Mouse (Mus musculus): Measurements from ENCODE around the gene Zfp472. TPM values are rescaled to one million over a fixed set of nuclear protein-coding genes. Genes with fewer than 3 reads are reported as not detected.

The Zfp472 gene
- polyA plus RNA-seq (2017; shearing (Covaris generic)) = 10 to 100 TPM; 24.7 to 27.8 TPM

DNA sequence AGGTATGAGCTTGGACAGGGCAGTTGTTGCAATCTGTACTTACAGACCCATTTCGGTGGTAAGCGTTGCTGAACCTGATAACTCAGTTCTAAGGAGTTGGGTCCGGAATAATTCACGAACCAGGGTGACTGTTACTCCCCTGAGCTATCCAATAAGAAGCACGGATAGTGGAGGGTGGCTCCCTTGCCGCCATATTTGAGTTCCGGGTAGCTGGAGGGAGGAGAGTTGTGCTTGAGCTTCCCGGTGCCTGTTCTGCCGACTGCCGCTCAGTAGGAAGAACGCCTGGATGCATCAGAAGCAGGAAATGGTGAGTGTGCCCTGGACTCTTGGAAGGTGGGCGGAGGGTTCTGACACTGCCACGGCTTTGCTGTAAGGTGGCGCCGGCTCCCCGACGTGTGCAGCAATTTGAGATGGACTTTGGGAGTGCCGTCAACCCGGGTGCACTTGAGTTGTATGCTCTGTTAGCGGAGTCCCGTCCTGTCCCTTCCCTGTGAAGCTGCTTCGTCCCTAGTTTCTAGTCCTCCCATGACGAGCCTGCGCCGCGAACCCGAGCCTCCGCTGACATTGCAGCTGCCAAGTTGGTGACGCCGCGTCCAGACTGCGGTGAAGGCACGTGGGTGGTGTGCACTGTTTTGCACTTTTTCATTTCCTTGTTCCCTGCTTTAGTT is at the start of gene Zfp472:
Gene Zfp472 (plus strand): TSS at position 192 of the 668 bp plus-strand sequence.
- peak; percentile 93 for ATAC-seq

DNA sequence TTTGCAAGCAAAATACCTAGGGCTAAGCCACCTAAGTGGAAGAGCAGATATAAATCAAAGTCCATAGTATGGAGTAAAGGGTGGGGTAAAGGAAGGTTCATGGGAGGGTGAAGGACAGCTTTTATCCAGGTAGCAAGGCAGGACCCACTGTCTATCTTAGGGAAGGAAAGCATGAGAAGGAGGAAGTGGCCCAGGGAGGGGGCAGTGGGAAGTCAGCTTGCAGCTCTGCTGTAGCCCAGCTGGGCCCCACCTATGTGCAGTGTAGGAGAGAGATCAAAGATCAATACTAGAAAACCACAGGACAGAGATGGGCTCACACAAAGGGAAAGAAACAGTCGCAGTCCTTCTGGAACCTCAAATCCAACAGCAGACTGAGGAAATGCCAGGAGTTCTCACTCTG is 49.5 kb upstream of the Zfp472 start:
- no peak for ATAC-seq

DNA sequence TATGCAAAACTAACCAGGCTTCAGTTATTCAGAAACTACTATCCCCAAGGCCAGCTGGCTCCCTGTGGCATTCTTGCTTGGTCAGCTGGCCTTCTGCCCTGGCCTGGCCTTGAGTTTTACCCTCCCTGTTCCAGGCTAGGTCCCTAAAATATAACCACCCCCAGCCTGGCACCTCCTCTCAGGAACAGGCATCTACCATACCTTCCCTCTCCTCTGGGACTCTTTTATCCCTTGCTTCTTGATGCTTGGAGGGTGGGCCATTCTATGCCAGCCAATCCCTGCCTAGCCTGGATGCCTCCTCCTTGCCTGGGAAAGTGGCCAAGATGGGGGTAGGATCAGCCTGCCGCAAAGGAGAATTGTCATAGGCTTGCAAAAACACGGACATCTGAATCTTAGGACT is 48.5 kb upstream of the Zfp472 start, which contains the start of gene Cyp4f14:
Gene Cyp4f14 (minus strand): TSS at position 212 of the 400 bp plus-strand sequence.
- ATAC-seq = no peak

DNA sequence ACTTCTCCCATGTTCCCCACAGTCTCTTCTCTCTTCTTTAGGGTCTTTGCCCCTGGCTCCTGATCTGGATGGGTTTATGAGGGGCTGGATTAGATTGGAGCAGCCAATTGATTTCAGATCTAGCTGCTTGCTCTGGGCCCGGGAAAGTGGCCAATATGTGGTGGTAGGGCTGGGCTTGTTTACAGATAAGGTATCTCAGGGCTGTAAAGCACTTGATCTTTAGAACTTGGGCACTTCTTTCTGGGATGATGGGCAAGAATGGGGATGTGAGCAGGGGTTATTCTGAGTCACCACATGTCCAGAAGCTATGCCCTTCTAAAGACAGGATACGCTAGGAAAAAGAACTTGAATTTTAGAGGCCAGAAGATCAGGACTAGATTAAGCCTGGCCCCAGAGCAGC is 46.5 kb upstream of the Zfp472 start:
- no peak for ATAC-seq

DNA sequence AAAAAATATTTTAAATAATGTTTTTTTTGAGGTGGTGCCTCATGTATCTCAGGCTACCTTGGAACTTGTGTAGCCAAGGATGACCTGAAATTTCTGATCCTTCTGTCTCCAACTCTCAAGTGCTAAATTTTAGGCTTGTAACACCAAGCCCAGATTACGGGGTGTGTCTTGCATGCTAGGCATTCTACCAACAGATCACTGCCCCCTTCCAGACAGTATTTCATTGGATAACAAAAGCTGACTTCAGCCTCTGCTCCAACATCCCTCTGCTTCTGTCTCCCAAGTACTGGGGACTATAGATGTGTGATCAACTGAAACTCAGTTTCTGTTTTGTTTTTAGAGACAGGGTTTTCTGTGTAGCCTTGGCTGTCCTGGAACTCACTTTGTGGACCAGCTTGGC is 41.9 kb upstream of the Zfp472 start:
- no peak for ATAC-seq

DNA sequence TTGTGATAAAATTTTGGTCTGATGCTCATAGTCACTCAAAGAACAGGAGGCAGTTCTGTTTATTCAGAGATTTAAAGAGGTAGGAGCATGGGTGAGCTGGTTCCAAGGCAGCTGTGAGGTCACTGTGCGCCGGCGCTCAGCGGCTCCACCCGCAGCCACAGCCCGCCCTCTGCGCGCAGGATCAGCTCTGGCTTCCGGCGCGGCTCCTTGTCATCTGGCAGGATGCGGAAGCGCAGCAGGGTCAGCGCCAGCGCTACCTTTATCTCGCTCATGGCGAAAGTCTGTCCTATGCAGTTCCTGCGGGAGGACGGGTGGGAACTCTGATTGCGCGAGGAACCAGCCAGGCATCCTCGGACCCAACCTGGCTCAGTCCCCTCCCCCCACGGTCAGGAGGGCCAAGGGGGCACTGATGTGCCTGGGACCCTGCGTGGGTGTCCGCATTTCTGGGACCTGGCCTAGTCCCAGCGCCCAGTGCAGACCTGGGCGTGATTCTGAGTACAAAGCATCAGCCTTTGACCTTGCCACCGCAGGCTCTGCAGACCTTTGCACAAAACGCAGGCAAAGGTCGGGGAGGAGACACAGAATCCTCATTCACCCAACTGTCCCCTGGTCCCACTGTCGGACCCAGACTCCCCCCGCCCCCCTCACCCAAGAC is 40.8 kb upstream of the Zfp472 start:
- peak; percentile 94 for ATAC-seq

DNA sequence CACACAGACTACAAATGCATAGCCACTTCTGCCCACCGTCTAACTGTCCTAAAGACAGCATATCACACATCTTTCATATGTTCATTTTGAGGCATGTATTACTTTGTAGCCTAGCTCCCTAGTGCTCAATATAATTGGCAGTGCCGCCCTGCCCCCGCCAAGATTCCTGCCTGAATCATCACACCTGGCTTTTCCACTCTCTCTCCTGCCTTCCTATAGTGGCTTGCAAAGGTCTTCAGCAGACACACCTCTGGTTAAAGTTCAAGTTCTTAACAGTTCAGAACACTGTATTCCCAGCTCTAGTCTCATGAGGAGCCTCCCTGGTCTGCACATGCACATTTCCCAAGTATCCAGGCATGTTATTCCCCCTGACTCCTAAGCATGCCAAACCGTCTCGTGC is 37.8 kb upstream of the Zfp472 start:
- ATAC-seq = no peak

DNA sequence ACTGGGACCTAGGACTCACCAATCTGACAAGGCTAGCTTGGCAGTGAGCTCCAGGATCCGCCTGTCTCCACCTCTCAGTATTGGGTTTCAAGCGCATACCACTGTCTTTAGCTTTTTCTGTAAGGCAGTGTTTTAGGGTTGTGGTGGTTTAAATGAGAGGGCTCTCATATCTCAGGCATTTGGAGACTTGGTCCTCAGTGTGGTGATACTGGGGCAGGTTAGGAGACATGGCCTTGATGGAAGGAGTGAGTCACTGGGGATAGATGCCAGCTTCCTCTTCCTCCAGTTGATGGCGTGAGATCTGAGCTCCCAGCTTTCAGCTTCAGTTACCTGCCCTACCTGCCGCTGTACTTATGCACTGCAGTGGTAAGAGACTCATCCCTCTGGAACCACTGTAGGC is 25.8 kb upstream of the Zfp472 start:
- no peak for ATAC-seq

DNA sequence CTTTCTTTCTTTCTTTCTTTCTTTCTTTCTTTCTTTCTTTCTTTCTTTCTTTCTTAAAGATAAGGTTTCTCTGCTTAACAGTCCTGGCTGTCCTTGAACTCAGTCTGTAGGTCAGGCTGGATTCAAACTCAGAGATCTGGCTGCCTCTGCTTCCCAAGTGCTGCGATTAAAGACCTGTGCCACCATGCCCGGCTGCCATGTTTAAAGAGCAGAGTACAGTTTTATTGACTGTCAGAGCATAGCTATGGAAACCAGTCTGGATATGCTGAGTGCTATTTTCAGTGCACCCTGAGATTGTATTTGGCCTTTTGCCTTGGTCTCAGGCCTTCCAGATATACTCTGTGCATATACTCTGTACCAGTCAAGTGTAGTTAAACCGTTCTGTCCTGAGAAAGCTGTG is 22.0 kb upstream of the Zfp472 start:
- ATAC-seq = no peak

DNA sequence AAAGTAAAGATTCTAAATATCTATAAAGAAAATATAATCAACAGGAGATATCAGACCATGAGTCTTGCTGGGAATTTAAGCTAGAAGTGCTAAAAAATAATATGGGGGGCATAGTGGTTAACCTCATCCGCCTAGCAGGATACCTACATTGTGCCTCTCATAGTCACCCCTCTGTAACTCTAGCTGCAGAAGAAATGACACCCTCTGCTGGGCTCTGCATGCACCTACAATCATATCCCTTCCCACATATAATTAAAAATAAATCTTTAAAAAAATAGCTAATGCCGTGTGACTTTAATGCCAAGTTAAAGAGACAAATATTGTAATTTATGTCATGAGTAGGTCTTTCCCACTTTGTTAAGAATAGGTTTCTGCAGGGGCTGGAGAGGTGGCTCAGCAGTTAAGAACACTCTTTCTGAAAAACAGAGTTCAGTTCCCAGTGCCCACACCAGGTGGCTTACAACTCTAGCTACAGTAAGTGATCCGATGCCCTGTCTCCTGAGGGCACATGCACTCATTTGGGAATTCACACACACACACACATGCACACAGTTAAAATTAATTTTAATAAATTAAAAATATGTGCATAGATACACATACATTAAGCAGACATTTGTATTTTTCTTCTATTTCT is 21.1 kb upstream of the Zfp472 start:
- ATAC-seq = no peak

DNA sequence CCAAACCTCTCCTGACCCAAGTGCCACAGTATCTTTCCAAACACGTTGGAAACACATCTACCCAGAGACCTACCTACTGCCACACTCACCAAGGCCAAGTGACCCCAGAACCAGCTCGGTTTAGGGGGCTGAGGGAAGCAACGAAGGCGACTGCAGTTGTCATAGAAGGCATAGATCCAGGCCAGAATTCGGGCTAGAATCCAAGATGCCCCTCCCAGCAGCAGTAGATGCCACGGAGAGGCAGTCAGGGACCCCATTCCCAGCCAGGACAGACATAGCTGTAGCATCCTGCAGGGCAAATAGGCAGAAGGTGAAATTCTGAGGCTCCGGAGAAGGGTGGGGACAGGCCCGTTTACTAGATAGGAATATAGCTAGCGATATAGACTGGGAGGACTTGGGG is 18.9 kb upstream of the Zfp472 start:
- no peak for ATAC-seq

DNA sequence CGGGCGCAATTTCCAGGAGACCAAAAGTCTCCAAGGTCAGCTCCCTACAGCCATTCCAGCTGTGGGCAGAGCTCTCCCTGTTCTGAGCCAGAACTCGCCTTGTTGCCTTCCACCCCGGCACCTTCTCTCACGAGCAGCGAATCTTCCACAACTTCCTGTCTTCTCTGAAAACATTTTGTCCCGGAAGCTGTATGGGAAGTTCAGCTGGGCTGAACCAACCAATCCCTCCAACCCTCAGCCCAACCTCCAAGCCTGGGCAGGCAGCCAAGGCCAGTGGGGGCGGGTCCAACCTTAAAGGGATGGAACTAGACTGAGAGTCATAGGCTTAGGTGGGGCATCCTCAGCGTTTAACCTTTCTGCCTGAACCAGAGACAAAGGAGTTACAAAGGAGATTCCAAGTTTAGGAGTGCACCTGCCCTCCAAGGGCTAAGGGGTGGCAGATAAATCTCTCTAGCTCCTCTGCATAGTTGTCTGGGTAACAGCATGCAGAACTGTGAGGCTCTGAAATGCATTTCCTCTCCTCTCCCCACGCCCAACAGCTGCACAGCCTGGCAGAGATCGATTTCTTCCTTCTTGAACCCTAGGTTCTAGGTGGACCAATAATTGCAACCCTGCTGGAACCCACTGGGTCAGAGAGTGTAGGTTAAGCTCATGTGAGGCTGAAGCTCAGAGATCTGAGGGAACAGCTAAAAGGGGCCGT is 18.2 kb upstream of the Zfp472 start, which contains the start of gene Cyp4f13:
Gene Cyp4f13 (minus strand): TSS at position 188 of the 700 bp plus-strand sequence.
- ATAC-seq = peak; percentile 95

DNA sequence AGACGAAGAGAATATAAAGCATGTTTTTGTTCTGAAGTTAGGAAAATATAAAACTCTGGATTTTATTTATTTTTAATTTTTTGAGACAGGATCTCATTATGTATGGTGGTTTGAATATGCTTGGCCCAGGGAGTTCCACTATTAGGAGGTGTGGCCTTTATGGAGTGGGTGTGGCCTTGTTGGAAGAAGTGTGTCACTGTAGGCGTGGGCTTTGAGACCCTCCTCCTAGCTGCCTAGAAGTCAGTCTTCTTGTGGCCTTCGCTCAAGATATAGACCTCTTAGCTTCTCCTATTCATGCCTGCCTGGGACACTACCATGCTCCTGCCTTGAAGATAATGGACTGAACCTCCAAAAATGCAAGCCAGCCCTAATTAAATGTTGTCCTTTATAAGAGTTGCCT is 15.5 kb upstream of the Zfp472 start:
- no peak for ATAC-seq

DNA sequence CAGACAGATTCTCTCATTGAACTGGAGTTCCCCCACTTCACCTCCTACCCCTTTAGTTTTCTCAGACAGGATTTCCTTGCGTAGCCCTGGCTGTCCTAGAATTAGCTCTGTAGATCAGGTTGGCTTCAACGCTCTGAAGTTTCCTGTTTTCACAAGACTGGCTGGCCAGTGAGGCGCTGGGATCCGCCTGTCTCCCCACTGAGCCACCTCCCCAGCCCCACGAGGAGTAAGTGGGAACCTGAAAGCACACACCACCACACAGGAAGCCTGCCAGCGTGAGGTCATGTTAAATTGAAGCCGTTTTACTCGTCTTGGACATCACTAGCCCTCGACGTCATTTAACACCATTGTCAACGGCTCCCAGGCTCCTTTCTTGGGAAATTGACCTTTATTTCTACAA is 14.6 kb upstream of the Zfp472 start:
- ATAC-seq = no peak

DNA sequence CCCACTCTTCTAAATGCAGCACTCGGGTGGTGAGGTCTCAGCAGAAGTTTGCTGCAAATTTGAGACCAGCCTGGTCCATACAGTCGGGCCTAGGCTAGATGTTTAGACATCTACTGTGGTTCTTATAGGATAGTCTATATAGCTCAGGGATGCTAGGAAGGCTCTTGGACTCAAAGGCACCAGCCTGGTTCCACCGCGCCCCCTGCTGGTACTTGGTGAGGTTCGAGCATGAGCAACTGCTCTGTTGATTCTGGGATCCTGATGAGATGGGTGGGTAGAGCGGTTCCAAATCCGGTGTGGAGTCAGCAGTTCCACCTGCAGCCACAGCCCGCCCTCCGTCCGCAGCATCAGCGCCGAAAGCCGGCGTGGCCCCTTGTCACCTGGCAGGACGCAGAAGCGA is 14.2 kb upstream of the Zfp472 start:
- peak; percentile 20 for ATAC-seq

DNA sequence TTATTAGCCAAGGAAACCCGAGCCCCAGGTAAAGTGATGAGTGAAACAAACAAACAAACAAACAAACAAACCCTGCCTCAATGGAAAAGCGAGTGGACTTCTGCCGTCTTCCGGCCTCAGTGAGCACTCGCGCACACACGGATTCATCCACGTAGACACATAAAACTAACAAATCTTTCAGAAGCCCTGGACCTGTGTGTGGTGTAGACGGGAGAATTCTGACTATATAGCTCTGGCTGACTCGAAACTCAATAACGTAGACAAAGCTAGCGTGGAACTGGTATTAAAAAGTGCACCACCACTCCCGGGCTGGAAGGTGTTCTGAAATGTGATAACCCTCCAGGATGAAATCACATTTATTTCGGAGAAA is 376 bp upstream of the Zfp472 start:
- peak; percentile 28 for ATAC-seq

DNA sequence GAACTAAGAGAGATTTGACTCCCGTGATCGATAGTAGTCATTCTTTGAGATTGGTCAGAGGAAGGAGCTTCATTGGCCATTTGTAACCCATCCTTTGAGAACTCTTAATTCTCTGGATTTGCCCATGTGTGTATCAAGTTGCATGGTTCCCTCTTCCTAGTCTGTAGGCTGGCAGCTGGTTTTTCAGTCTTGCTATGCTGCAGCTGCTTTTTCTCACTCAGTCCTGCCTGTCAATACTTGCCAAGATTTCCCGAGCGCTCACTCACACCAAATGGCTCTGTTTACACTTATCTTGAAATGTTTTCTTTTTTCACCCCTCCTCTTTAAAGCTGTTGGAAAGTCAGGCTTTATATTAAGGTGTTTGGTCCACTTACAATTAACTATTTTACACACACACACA is 15.7 kb downstream of the Zfp472 start:
- ATAC-seq = no peak

DNA sequence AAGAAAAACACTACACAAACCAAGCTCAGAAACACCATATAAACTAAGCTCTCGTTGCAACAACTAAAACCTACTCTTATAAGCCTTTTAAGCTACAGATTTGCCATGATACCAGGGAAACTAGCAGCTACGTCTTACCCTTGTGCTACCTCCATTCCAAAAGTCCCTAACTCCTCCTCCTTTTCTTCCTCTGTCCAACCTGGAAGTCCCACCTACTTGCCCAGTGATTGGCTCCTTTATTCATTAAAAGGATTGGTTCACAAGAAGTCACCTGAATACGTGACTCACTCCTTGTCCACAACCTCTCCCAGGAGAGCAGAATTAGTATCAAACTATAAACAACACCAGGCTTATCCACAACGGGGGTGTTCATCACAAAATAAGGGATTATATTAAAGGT is 20.7 kb downstream of the Zfp472 start:
- ATAC-seq = no peak

DNA sequence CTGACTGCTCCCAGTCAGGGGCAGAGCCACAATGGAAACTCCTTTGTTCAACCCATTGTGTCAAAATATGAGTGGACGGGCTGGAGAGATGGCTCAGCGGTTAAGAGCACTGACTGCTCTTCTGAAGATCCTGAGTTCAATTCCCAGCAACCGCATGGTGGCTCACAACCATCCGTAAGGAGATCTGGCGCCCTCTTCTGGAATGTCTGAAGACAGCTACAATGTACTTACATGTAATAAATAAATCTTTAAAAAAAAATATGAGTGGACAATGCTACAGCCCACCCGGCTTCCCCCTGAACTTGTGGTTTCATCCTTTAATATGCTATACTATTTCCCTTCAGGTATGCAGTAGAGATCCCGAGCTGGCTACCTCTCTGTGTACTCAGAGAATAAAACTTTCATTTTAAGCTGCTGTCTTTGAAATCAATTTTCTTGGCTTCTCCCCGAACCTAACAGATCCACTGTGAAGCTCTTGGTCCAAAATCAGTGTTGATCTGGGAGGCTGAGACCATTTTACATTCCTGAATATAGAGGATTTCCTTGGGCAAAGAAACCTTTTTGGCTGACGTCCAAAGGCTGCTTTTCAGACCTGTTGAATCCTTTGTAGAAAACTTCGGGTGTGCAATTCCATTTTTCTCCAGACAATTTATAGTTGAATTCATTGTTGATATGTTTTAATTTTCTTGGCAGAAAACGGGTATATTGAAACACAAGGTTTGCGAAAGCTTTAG is 26.5 kb downstream of the Zfp472 start:
- ATAC-seq = no peak

DNA sequence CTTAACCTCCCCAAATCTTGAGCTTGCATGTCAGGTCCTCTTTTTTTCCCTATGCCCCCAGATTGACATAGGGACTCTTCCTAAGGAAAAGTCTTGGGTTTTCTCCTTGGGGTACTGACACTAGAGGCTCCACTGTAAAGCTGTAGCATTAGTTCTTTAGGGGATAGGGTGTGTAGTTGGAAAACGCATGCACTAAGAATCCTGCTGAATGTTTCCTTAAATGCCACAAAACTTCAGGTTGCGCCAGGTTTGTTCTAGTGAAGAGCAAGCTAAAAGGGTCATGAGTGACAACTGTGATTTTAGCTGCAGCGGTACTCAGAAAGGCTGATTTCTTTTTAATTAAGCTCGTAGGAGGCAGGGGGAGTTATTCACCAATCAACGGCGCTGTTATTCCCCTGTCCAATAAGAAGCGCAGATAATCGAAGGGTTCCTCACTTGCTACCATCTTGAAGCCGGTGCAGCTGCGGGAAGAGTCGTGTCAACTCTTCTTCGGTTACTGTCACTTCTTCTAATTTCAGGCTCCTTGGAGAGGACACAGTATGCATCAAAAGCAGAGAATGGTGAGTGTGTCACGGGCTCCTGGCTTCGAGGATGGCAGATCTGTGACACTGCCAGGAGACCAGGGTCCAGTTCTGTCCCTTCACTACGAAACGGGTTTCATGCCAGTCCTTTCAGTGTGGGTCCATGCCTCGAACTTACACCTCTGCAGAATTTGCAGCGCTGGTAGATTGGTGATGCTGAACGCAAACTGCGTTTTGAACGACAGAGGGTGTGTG is 27.3 kb downstream of the Zfp472 start, which contains the start of gene Zfp952:
Gene Zfp952 (plus strand): TSS at position 431 of the 776 bp plus-strand sequence.
- ATAC-seq = peak; percentile 95

DNA sequence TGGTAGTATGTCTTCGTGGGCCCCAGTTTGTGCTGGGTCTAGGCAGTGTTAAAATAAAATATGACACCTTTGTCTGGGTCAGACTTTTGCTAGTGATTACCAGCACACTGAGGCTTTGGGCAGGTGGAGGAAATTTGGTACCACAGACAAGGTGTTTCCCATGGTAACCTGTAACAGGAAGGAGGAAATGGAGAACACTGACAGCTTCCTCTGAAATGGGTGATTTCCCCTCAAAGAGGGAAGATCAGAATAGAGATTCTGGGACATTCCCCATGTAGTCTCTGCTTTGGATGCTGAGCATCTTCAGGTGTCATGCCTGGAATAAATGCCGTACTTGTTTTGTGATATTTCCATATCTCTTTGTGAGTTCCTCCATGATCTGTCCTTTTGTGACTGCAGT is 32.9 kb downstream of the Zfp472 start:
- no peak for ATAC-seq

DNA sequence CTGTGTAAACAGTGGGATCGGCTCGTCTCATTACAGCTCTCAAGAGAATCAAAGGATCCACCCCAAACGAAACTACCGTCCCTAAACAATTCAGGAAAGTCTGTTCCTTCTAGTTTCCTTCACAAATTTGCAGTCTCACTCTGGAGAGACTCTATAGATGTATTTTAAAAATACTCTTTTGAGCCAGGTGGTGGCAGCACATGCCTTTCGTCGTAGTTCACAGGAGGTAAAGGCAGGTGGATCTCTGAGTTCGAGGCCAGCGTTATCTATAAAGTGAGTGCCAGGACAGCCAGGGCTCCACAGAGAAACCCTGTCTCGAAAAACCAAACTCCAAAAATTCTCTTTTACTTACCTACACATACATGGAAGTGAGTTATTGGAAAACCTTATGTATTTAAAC is 42.7 kb downstream of the Zfp472 start:
- no peak for ATAC-seq

Measured in activated CD4-positive, CD25-positive, alpha-beta regulatory T cell, adult 4 months (primary cell).